Mouse (Mus musculus) CH12.LX (cell line): ENCODE data around the gene Mgat5b.

Experiments used
- BHLHE40 ChIP-seq: IDR thresholded peaks from 2 replicates; pipeline ENCODE4 v1.6.1; 2011; ENCODE audit warnings: mild to moderate bottlenecking, low read depth, low read length, improper control_type of control experiment
- CTCF ChIP-seq, 2 experiments: IDR thresholded peaks in 1 of 2; conservative IDR thresholded peaks in 1 of 2; 2 replicates each; pipeline ENCODE4 v1.5.1; 2011 to 2012; ENCODE audit warnings: low read depth in 2 of 2, low read length in 2 of 2, improper control_type of control experiment in 1 of 2, inconsistent platforms in 1 of 2, mild to moderate bottlenecking in 1 of 2, moderate library complexity in 1 of 2
- E2F4 ChIP-seq: IDR thresholded peaks from 2 replicates; pipeline ENCODE4 v1.6.1; 2011; ENCODE audit warnings: low read depth, low read length, improper control_type of control experiment; ENCODE audit not compliant: insufficient replicate concordance
- ETS1 ChIP-seq: conservative IDR thresholded peaks from 2 replicates; pipeline ENCODE4 v1.6.1; 2012; ENCODE audit warnings: low read depth, mild to moderate bottlenecking, inconsistent platforms, low read length, improper control_type of control experiment, moderate library complexity
- HCFC1 ChIP-seq: IDR thresholded peaks from 2 replicates; pipeline ENCODE4 v1.6.1; 2012; ENCODE audit warnings: low read depth, mild to moderate bottlenecking, inconsistent platforms, low read length, improper control_type of control experiment
- MAFK ChIP-seq: IDR thresholded peaks from 2 replicates; pipeline ENCODE4 v1.6.1; 2011; ENCODE audit warnings: low read length, improper control_type of control experiment; ENCODE audit not compliant: insufficient replicate concordance
- PAX5 ChIP-seq: IDR thresholded peaks from 2 replicates; pipeline ENCODE4 v1.6.1; 2012; ENCODE audit warnings: low read length, inconsistent platforms, mixed read lengths
- POLR2A ChIP-seq: IDR thresholded peaks from 2 replicates; pipeline ENCODE4 v1.6.1; 2011; ENCODE audit warnings: low read depth, mild to moderate bottlenecking, improper control_type of control experiment, low read length
- TCF12 ChIP-seq: IDR thresholded peaks from 2 replicates; pipeline ENCODE4 v1.6.1; 2014; ENCODE audit warnings: low read depth, mild to moderate bottlenecking, inconsistent platforms, low read length, improper control_type of control experiment

DNA sequence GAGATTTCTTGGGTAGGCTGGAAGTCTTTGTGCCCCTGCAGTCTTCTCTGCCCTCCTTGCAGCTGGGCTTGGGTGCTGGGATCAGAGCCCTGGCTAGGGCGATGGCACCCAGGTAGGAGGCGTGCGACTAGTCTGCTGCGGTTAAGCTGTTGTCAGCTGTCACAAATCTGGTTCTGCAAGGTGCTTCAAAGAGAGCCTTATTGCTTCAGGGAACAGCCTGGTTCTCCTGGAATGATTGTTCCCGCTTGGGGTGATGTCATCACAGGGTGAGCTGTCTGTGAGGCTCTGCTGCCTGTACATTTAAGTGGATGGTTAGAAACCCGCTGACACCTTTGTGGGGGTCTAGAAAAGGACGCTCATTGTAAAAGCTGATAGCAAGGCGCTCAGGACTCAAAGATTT lies 49.4 kb upstream of the Mgat5b start:
- no peak for TF ChIP-seq HCFC1
- TF ChIP-seq PAX5 = no peak
- TF ChIP-seq TCF12 = no peak
- no peak for TF ChIP-seq POLR2A
- TF ChIP-seq CTCF (conservative IDR thresholded peaks at IDR 0.05 in 1 of 2, IDR thresholded peaks at IDR 0.05 in 1 of 2; ENCODE audit: low read depth in 2 of 2, low read length in 2 of 2) = no peak
- no peak for TF ChIP-seq BHLHE40
- no peak for TF ChIP-seq E2F4
- TF ChIP-seq ETS1 = no peak
- TF ChIP-seq MAFK = no peak
